Mouse (Mus musculus) common myeloid progenitor, adult 5-6 weeks (primary cell): Measurements from ENCODE around the gene Ankrd52. TPM values are rescaled to one million over a fixed set of nuclear protein-coding genes. Genes with fewer than 3 reads are reported as not detected.

Experiments
- ATAC-seq: replicated peaks from 2 replicates; pipeline ENCODE4 v1.8.0; 2016; ENCODE audit warnings: low read depth, mild to moderate bottlenecking, moderate TSS enrichment, inconsistent platforms; ENCODE audit not compliant: poor library complexity, severe bottlenecking
- total RNA-seq: library from RNA; stranded (forward); fragments of 200-1000, 187-1606 nt; gene quantifications from 2 replicates; pipeline ENCODE4 v1.2.3, GENCODE M21; 2017

Gene Ankrd52
- total RNA-seq, 1 experiment from 2014 or later, result 17.4 TPM

DNA sequence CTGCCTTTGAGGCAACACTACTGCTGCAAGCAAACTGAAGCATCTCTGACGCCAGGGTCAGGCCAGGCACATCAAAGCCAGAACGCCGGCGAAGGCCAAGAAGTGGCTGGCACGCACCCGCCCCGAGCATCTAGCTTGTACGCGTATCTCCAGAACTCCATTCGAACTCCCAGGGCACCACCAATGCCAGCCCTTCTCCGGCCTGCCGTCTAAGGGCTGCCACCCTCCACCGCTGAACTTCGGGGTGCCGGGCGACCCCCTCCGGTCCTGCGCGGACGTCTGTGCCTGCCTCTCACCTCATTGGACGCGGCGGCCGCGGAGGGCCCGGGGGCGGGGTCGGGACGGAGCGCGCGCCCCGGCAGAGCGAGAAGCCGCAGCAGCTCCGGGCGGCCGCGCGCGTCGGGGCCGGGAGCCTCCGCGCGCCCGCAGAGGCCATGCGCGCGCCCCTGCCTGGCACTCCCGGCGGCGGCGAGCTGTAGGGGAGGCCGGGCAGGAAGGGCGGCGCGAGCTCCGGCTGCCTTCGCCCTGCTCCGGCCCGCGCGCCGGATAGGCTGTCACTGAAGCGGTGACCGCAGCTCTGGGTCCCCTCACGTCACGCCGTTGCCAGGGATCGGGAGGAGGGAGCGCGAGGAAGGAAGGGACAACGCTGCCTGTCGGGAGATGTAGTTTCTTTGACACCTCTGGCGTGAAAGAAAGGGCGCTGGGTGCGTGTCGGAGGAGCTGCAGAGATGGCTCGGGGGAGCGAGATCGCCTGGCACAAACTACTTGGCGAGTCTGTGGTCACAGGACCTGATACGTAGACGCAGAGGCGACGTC, 8.3 kb upstream of the Ankrd52 start, which contains the start of gene Coq10a:
TSS of gene Coq10a (minus strand) at position 596 of the 816 bp plus-strand sequence.
- ATAC-seq, result peak; percentile 79

DNA sequence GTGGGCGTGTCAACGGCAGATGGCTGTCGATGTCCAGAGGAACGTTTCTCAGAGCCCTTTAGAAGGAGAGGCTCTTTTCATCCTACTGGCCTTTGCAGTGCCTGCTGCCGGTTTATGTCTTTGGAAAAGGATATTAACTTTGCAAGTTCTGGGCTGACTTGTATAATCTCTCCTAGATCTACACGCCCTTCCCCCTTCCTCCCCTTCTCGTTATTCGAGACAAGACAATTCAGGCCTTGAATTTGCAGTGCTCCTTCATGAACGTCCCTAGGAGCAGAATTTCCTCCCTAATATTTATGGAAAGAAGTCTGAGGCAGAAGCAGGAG, 7.7 kb upstream of the Ankrd52 start:
- ATAC-seq, result no peak

DNA sequence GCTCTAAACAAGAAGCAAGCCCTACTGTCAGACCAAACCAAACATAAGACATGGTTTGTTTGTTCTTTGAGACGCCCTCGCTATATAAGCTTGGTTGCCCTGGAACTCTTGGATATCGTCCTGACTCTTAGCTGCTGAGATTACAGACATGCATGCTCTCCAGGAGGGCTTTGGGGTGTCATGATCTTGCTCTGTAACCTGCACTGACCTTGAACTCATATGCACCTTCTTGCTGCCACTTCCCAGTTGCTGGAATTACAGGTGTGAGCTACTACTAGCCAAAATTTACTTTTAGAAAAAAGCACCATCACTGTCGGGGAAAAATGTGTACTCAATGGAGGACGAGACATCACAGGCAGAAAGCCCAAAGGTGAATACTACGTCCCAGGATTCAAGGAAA, 7.3 kb upstream of the Ankrd52 start:
- no peak for ATAC-seq

DNA sequence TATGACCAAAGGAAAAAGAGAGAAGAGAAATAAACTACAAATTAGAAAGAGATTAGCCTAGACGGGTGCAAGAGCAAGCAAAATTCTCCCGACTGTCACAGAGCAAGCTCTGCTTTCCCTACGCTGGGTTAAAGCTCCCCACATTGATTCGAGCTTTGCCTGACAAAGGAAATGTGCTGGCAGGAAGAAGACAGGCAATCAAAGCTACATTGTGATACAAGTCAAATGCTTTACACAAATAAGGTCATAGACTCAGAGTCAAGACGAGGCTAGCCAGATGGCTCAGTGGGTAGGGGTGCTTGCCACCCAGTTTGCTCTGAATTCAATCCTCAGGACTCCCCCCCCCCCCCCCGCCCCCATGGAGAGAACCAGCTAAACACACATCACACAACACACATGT, 6.9 kb upstream of the Ankrd52 start:
- ATAC-seq, result no peak

DNA sequence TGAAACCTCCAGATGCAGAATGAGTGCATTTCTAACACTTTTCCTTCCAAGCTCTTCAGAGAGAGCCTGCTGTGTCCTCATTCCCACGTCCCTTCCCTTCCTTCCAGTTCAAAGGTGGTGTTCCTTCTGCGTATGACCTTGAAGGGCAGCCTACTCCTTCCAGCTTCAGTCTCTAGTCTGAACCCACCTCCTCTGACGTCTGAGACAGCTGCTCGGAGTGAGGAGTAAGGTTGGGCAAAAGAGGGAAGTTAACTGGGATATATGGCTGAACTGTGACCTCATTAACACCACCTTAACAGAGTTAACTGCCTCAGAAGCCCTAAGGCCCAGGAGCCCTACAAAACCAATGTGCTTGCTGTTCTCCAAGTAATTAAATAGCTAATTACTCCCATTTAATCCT, 6.3 kb upstream of the Ankrd52 start:
- ATAC-seq, result no peak

DNA sequence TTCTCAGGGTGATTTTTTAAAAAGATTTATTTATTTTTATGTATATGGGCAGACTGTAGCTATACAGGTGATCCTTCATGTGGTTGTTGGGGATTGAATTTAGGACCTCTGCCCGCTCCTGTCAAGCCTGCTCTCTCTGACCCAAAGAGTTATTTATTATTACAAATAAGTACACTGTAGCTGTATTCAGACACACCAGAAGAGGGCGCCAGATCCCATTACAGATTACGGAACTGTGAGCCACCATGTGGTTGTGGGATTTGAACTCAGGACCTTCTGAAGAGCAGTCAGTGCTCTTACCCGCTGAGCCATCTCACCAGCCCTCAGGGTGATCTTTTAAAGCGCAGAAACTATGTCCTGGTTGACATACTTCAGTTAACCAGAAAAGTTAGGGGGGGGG, 4.8 kb upstream of the Ankrd52 start:
- no peak for ATAC-seq

DNA sequence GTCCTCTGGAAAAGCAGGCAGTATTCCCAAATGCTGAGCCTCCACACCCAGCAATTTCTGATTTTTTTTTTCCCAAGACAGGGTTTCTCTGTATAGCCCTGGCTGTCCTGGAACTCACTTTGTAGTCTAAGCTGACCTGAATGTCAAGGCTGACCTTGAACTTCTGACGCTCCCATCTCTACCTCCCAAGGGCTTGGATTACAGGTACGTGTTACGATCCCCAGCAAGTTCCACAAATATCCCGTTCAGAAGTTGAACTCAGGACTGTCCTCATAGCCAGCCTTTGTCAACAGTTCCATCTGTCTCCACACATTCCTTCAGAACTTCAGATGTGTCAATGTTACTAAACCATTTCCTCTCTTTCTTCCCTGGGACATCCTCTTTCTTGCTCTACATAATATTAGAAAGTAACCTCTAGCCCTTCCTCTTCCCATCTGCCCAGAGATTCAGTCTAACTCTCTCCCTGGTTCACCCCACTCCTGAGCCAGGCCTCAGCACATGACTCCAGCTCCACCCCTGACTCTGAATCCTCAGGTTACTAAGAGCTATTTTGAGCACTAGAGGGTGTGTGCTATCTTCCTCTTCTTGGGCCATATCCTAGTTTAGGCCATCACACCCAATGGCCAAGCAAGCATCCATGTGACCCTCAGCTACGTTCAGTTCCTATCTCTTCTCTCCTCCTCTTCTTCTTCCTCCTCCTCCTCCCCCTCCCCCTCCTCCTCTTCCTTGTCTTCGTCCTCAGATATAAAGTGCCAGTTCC, 3.7 kb upstream of the Ankrd52 start:
- peak; percentile 37 for ATAC-seq

DNA sequence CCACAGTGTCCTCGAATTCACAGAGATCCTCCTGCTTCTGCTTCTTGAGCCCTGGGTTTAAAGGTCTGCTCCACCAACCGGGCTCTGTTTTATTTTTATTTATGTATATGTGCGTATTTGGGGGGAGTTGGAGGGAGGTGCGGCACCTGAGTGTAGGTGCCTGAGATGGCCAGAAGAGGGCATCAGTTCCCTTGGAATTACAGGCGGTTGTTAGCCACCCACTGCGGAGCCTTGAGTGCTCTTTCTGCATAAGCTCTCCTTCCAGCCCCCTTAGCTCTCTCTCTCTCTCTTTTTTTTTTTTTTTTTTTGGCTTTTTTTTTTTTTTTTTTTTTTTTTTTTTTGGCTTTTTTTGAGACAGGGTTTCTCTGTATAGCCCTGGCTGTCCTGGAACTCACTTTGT, 2.5 kb upstream of the Ankrd52 start:
- ATAC-seq, result no peak

DNA sequence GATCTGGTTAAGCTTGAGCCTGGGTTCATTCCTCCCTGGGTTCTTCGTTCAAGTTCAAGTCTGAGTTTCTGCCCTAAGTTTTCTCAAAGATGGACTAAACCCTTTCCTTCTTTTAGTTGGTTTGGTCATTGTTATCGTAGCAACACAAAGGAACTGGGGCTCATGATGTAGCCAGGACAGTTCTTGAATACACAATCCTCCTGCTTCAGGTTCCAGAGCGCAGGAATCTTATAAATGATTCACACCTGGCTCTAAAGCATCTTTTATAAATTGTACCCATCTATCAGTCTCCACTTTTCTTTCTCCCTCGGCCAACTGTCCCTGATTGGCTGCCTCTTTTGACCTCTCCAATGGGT, 838 bp upstream of the Ankrd52 start:
- ATAC-seq, result no peak

DNA sequence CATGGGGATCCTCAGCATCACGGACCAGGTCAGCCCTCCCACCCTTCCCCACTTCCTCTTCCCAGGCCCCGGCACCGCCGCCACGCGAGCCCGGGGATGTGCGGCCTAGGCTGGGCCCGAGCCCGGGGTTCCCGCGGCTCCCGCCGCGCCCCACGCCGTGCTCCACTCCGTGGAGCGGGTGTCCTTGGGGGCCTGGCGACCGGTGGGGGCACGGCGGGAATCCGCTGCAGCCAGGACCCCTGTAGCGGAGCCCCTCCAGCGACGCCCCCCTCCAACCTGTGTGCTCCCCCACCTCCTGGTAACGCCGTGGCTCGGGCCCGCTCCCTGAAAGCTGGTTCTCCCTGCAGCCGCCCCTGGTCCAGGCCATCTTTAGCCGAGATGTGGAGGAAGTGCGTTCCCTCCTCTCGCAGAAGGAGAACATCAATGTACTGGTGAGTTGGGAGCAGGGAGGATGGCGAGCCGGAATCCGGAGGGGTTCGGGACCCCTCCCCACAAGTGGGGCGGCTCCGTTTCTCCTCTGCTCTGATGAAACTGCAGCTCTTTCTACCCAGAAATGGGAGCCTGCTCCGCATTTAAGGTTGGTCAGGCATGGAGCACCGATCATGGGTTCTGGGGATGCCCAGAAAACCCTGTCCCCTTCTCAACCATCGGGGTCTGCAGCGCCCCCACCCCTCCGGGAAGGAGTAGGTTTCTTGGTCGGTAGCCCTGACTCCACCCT, 466 bp downstream of the Ankrd52 start:
- ATAC-seq, result no peak

DNA sequence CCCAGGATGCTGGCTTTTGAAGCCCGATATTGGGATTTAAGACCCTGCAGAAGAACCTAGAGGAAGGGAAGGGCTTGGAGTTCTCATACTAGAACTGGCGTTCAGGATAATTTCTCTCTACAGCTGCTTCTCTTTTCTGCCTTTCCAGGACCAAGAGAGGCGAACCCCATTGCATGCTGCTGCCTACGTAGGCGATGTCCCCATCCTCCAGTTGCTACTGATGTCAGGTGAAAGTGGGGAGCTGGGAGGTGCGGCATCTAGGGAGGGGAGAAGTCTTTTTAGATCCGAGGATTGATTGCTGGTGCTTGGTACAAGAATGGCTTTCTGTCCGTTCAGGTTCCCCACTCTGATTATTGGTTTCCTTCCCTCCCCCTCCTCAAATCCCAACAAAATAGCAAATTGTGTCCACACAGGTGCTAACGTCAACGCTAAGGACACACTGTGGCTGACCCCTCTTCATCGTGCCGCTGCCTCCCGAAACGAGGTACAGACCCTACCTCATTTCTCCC, 1.1 kb downstream of the Ankrd52 start:
- ATAC-seq, result no peak

DNA sequence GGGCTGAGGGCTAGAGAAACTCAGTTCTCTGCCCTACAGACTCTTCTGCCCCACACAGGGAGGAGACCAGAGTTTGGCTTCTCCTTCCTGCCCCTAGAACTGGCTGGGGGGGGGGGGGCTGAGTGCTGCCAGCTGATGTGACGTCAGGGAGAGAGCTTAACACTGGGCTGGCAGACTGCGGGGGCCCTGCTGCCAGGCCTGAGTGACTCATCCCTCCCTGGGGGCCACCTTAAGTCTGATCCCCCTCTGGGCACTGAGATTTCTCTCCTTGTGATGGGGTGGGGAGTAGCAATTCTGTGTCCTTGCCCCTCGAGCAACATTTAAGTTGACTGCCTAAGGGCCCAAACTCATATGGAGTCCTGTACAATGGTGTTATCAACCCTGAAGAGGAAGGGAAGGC, 1.5 kb downstream of the Ankrd52 start:
- ATAC-seq, result no peak

DNA sequence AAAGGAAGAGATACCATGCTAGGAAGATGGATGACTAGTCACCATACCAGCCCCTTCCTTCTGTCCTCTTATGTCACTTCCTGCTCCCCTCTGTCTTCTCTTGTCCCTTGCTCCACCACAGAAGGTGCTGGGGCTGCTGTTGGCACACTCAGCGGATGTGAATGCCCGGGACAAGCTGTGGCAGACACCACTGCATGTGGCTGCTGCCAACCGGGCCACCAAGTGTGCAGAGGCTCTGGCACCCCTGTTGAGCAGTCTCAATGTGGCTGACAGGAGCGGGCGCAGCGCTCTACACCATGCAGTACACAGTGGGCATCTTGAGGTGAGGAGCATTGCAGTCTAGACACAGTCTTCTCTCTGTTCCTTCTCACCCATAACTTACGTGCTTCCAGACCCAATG, 2.3 kb downstream of the Ankrd52 start:
- ATAC-seq, result no peak

DNA sequence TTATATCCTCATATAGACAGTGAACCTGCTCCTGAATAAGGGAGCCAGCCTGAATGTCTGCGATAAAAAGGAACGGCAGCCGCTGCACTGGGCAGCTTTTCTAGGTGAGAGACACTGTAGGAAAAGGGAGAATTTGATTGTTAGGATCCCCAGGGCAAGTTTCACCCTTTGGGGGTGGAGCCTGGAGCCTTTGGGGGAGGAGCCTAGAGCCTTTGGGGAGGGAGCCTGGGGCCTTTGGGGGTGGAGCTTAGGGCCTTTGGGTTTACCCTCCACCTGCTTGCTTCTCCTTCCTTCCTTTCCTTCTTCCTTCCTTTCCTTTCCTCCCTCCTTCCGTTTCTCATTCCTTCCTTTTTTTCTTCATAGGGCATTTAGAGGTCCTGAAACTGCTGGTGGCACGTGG, 3.6 kb downstream of the Ankrd52 start:
- ATAC-seq, result 0 out of 2 replicates have a peak, but pooled peaks have one; percentile 36

DNA sequence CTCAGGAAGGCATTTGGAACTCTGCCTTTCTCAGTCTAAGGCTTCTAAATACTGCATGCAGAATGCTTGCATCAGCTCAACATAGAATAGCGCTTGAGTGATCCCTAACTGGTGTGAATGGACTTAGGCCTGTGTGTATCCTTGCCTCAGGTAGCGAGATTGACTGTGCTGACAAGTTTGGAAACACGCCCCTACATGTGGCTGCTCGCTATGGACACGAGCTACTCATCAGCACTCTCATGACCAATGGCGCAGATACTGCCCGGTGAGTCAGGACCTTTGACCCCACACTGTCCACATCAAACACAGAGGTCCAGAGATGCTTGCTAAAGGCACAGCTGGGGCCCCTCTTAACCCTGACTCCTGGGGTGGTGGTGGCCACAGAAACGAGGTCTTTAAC, 5.6 kb downstream of the Ankrd52 start:
- ATAC-seq, result no peak

DNA sequence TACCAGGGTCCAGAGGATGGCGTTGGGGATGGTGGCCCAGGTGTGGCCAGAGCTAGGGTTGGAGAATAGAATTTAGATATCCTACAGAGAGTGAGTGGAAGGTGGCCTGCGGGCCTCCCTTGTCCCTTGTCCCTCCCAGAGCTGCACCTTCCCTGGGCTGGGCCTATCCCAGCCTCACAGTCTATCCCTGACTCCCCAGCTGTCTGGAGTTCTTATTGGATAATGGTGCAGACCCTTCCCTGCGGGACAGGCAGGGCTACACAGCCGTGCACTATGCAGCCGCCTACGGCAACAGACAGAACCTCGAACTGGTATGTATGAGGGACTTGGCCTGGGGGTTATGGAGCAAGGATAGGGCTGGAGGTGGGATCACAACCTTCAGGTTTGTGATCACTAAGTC, 9.0 kb downstream of the Ankrd52 start:
- ATAC-seq, result no peak

DNA sequence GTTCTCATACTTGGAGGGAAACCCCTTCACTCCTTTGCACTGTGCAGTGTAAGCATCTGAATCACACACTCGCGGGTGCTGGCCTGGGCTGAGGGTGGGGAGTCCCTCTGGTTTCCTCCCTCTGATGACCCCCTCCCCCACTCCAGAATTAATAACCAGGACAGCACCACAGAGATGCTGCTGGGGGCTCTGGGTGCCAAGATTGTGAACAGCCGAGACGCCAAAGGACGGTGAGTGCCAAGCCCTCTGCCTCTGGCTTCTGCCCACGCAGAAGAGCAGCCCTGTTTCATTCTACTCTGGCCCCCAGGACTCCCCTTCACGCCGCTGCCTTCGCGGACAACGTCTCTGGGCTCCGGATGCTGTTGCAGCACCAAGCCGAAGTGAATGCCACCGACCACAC, 12.0 kb downstream of the Ankrd52 start:
- no peak for ATAC-seq

DNA sequence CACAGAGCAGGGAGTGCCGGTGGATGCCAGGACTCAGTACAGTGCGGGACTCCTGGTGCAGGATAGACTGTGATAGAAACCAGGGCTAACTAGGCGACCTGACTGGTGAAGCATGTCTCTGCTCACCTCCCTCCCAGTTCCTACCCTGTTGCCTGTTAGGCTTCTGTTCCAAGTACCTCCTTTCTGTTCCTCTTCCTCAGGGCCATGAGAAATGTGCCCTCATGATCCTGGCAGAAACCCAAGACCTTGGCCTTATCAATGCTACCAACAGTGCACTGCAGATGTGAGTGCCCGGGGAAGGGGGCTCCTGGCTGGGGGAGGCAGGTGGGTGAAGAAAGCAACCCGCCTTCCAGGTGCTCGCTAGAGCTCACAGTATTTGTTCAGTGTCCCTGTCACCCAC, 12.7 kb downstream of the Ankrd52 start:
- peak; percentile 45 for ATAC-seq

DNA sequence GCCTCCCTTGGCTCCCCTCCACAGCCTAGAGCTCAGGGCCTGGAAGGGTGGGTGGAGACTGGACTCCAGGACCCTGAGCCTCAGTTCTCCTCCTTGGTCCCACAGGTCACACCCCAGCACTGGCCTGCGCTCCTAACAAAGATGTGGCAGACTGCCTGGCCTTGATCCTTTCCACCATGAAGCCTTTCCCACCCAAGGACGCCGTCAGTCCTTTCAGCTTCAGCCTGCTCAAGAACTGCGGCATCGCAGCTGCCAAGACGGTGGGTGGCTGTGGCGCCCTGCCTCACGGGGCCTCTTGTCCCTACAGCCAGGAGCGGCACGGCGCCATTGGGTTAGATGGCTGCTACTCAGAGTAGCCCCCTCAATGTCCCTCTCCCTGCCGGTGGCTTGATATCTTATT, 13.5 kb downstream of the Ankrd52 start:
- no peak for ATAC-seq

DNA sequence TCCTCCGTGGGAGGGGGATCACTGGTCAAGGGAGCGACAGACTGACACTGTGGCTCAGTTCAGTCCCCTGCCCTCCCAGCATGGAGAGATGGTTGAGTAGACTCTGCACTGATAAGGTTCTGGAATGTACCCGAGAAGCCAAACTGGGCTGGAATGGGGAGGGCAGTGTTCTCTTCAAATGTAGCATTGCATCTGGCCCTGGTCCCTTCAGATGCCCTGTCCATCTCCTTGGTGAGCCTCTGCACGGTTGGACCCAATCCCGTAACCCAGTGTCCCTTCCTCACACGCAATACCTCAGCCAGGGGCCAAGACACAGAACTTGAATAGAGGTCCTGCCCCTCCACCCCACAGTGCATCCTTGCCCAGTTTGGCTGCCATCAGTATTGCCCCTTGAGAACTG, 14.9 kb downstream of the Ankrd52 start:
- ATAC-seq, result no peak
